Mouse (Mus musculus) embryonic fibroblast, embryonic 13.5 days (primary cell): ENCODE results near the gene D930020B18Rik.

ENCODE experiments used
- CTCF ChIP-seq: IDR thresholded peaks from 2 replicates; pipeline ENCODE4 v1.5.1; 2011; ENCODE audit warnings: mild to moderate bottlenecking, control low read depth, low read length, moderate library complexity, borderline replicate concordance; ENCODE audit not compliant: insufficient read depth
- POLR2A ChIP-seq: IDR thresholded peaks from 2 replicates; pipeline ENCODE4 v1.6.1; 2011; ENCODE audit warnings: low read depth, mild to moderate bottlenecking, control low read depth, low read length, moderate library complexity

- TF ChIP-seq CTCF (no peak), POLR2A (no peak)
These were observed 51.7 kb downstream of the D930020B18Rik start for GRCm38 (mm10) chr10:121692944-121693579.
